Mouse (Mus musculus) lung, postnatal 0 days (tissue): Measurements from ENCODE around the gene Carmil3.

ENCODE experiments used
- CTCF ChIP-seq: IDR thresholded peaks from 2 replicates; pipeline ENCODE4 v1.5.1; 2016; ENCODE audit warnings: antibody characterized with exemption, mild to moderate bottlenecking
- EP300 ChIP-seq: IDR thresholded peaks from 2 replicates; pipeline ENCODE4 v1.6.1; 2016; ENCODE audit warnings: antibody characterized with exemption, mild to moderate bottlenecking, control low read depth

DNA sequence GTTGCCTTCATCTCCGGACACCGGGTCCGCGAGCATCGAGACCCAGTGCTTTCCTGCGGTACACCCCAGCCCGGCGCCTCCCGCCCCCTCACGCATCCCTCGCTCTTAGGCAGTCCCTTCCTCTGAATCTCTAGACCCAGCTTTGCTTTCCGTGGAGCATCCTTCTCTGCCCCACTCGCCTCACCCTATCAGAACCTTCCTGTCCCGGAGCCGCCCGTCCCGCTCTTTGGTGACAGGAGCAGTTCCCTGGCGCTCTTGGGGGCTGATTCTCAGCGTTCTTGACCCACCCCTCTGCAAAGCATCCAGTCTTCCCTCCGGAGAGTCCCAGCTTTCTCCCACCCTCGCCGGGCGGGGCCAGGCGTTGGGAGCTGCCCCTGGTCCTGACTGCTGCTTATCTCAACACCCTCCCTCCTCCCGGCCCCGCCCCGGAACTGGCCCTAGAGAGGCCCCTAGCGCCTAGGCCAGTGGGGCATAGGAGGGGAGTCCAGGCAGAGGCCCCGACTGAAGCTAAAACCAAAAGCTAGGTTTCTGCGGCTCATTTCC is 911 bp downstream of the Carmil3 start:
- TF ChIP-seq EP300 (no peak), CTCF (no peak)
